Mouse (Mus musculus) cortical plate, adult 2 months (tissue): ENCODE measurements around the gene Nfib.

ENCODE experiments used
- CTCF ChIP-seq: fragments of 200-500 bp; IDR thresholded peaks from 2 replicates; pipeline ENCODE4 v1.5.1; 2011; ENCODE audit warnings: mild to moderate bottlenecking, control low read depth, low read length; ENCODE audit not compliant: insufficient read depth; ENCODE audit errors: extremely low read depth
- POLR2A ChIP-seq: fragments of 200-500 bp; IDR thresholded peaks from 2 replicates; pipeline ENCODE4 v1.6.1; 2011; ENCODE audit warnings: mild to moderate bottlenecking, low read length, control low read depth; ENCODE audit not compliant: insufficient read depth; ENCODE audit errors: extremely low read depth

- TF ChIP-seq POLR2A = 0 out of 2 replicates have a peak, but pooled peaks have one; percentile 22
- no peak for TF ChIP-seq CTCF
Observed at GRCm38 (mm10) chr4:82507541-82508280, 197.8 kb downstream of the Nfib start.
